Mouse (Mus musculus): ENCODE results near the gene Spryd4. TPM values are rescaled to one million over a fixed set of nuclear protein-coding genes. Genes with fewer than 3 reads are reported as not detected.
"Not testable (repeated sequence)": the region's sequence is repeated elsewhere in the genome, so short reads cannot be mapped to it uniquely, and the experiment has no call there.

The Spryd4 gene
- total RNA-seq, 2 experiments from 2014 or later = 40.5 to 43.3 TPM

- intact Hi-C loops (cut with DNase I); DNase-seq: not testable (repeated sequence)
Measured at GRCm38 (mm10) chr10:128192030-128192766, 19.4 kb downstream of the Spryd4 start.

GRCm38 (mm10) chr10:128191472-128191871 is 20.1 kb downstream of the Spryd4 start:
- intact Hi-C loops (cut with DNase I) = no loop called here
- no peak for DNase-seq

- intact Hi-C loops (cut with DNase I) = loop anchor here (5.0 kb wide), 2 partner anchors 151 to 231 kb away; partner anchors contain the start of gene Naca
- DNase-seq = peak; percentile 76 to 86
Measured at GRCm38 (mm10) chr10:128188242-128188877, 23.2 kb downstream of the Spryd4 start.

GRCm38 (mm10) chr10:128187181-128187605 is 24.4 kb downstream of the Spryd4 start:
- intact Hi-C loops (cut with DNase I) = loop anchor here (2.0 to 5.0 kb wide), 3 partner anchors 96 to 230 kb away; partner anchors contain the start of genes Baz2a and Naca

GRCm38 (mm10) chr10:128185959-128186358 is 25.6 kb downstream of the Spryd4 start:
- intact Hi-C loops (cut with DNase I) = loop anchor here (1.0 to 5.0 kb wide), 4 partner anchors 46 to 229 kb away; partner anchors contain the start of genes Baz2a and Naca
- DNase-seq = peak; percentile 78 to 87

More at GRCm38 (mm10) chr10:128187181-128187605, 24.4 kb downstream of the Spryd4 start:
- no peak for DNase-seq

GRCm38 (mm10) chr10:128185277-128185940 is 26.2 kb downstream of the Spryd4 start:
- intact Hi-C loops (cut with DNase I) = loop anchor here (5.0 kb wide), 2 partner anchors 148 to 228 kb away; partner anchors contain the start of gene Naca
- DNase-seq = no peak

- DNase-seq = no peak
- intact Hi-C loops (cut with DNase I) = no loop called here
Measured at GRCm38 (mm10) chr10:128184296-128184695, 27.3 kb downstream of the Spryd4 start.

- peak; percentile 42 to 48 for DNase-seq
- intact Hi-C loops (cut with DNase I) = no loop called here
Measured at GRCm38 (mm10) chr10:128179989-128180388, 31.6 kb downstream of the Spryd4 start, which contains the start of gene Rbms2. TSS of gene Rbms2 (minus strand) at chr10:128180297.

- intact Hi-C loops (cut with DNase I) = no loop called here
- DNase-seq = no peak
Measured at GRCm38 (mm10) chr10:128177316-128177715, 34.3 kb downstream of the Spryd4 start.

- intact Hi-C loops (cut with DNase I) = loop anchor here (2.0 kb wide), 1 partner anchor 23 kb away; no protein-coding TSS in a partner anchor
- DNase-seq = peak; percentile 56 to 63
Measured at GRCm38 (mm10) chr10:128175996-128176755, 35.4 kb downstream of the Spryd4 start.

- DNase-seq = no peak
- intact Hi-C loops (cut with DNase I) = loop anchor here (2.0 kb wide), 1 partner anchor 23 kb away; no protein-coding TSS in a partner anchor
Measured at GRCm38 (mm10) chr10:128175302-128175701, 36.3 kb downstream of the Spryd4 start.

- intact Hi-C loops (cut with DNase I); DNase-seq: not testable (repeated sequence)
Measured at GRCm38 (mm10) chr10:128171348-128171747, 40.3 kb downstream of the Spryd4 start.

- no peak for DNase-seq
- intact Hi-C loops (cut with DNase I) = no loop called here
Measured at GRCm38 (mm10) chr10:128167091-128167490, 44.5 kb downstream of the Spryd4 start.

- intact Hi-C loops (cut with DNase I); DNase-seq: not testable (repeated sequence)
Measured at GRCm38 (mm10) chr10:128165726-128166125, 45.9 kb downstream of the Spryd4 start.

Other genes with a start within 250 kb of the Spryd4 start
- not detected for gene Hsd17b6, start 204.2 kb downstream of the Spryd4 start, total RNA-seq (2021)
- gene Prim1, start 196.6 kb downstream of the Spryd4 start, total RNA-seq (2021) = 1 to 10 TPM; 2.6 to 4.5 TPM
- gene Naca, start 176.2 kb downstream of the Spryd4 start, total RNA-seq (2021) = 100 to 1,000 TPM; 510 TPM
- 10 to 100 TPM; 71.7 to 80.0 TPM for gene Ptges3, start 152.9 kb downstream of the Spryd4 start, total RNA-seq (2021)
- 1,000 to 10,000 TPM; 8,344 to 8,412 TPM for gene Atp5b, start 128.5 kb downstream of the Spryd4 start, total RNA-seq (2021)
- gene Baz2a, start 120.2 kb downstream of the Spryd4 start, total RNA-seq (2021) = 10 to 100 TPM; 27.2 to 27.4 TPM
- 10 to 100 TPM; 79.3 to 82.2 TPM for gene Rbms2, start 31.5 kb downstream of the Spryd4 start, total RNA-seq (2021)
- gene Gls2, start 17.4 kb downstream of the Spryd4 start, total RNA-seq (2021) = under 1 TPM; 0.60 to 0.90 TPM
- gene Mip, start 14.0 kb upstream of the Spryd4 start, total RNA-seq (2021) = not detected
- gene Timeless, start 20.3 kb upstream of the Spryd4 start, total RNA-seq (2021) = 10 to 100 TPM in 1 of 2 experiments, 1 to 10 TPM in 1; 6.6 to 11.1 TPM
- gene Apon, start 42.3 kb upstream of the Spryd4 start, total RNA-seq (2021) = under 1 TPM in 1 of 2 experiments, not detected in 1; 0.19 TPM
- not detected for gene Apof, start 56.9 kb upstream of the Spryd4 start, total RNA-seq (2021)
- 10 to 100 TPM; 10.5 to 11.2 TPM for gene Stat2, start 58.8 kb upstream of the Spryd4 start, total RNA-seq (2021)
- under 1 TPM; 0.22 to 0.26 TPM for gene Il23a, start 86.9 kb upstream of the Spryd4 start, total RNA-seq (2021)
- gene Pan2, start 91.5 kb upstream of the Spryd4 start, total RNA-seq (2021) = 10 to 100 TPM; 13.2 to 13.7 TPM
- gene Cnpy2, start 110.7 kb upstream of the Spryd4 start, total RNA-seq (2021) = 10 to 100 TPM; 58.1 to 66.7 TPM
- 1,000 to 10,000 TPM; 1,195 to 1,221 TPM for gene Cs, start 125.9 kb upstream of the Spryd4 start, total RNA-seq (2021)
- gene Coq10a, start 157.2 kb upstream of the Spryd4 start, total RNA-seq (2021) = 100 to 1,000 TPM; 208 to 209 TPM
- 10 to 100 TPM; 46.5 to 47.5 TPM for gene Ankrd52, start 165.3 kb upstream of the Spryd4 start, total RNA-seq (2021)
- not detected for gene Slc39a5, start 189.4 kb upstream of the Spryd4 start, total RNA-seq (2021)
- 10 to 100 TPM; 43.6 to 45.6 TPM for gene Nabp2, start 199.7 kb upstream of the Spryd4 start, total RNA-seq (2021)
- gene Rnf41, start 199.8 kb upstream of the Spryd4 start, total RNA-seq (2021) = 10 to 100 TPM; 19.7 to 19.8 TPM
- 10 to 100 TPM; 76.6 to 80.5 TPM for gene Smarcc2, start 247.4 kb upstream of the Spryd4 start, total RNA-seq (2021)